Mouse (Mus musculus) E14TG2a.4 (cell line): ENCODE measurements around the gene Fdps.

Source experiments
- CTCF ChIP-seq: conservative IDR thresholded peaks from 2 replicates; pipeline ENCODE4 v1.5.1; 2014; ENCODE audit warnings: low read length
- NANOG ChIP-seq: IDR thresholded peaks from 2 replicates; pipeline ENCODE4 v1.6.1; 2014; ENCODE audit warnings: borderline replicate concordance, low read length, mixed read lengths
- POU5F1 ChIP-seq: IDR thresholded peaks from 2 replicates; pipeline ENCODE4 v1.6.1; 2014; ENCODE audit warnings: low read length, borderline replicate concordance

DNA sequence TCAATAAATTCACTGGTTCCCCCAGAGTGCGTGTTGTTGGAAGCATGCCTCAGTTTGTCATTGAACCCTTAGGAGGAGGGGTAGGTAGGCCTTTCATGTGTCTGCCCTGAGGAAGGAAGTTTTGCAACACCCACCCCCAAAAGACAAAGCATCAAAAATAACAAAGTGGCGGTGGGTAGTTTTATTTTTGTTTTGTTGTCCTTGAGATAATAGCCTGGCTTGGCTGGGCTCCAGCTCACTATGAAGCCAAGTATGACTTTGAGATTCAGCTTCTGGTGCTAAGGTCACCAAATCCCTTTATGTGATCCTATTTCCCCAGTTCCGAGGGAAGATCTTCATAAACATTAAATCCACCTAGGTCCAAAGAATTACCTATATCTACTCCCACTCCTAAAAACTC is 22.5 kb upstream of the Fdps start:
- no peak for TF ChIP-seq CTCF
- TF ChIP-seq NANOG = no peak
- no peak for TF ChIP-seq POU5F1
